Mouse (Mus musculus): ENCODE measurements around the gene Cubn. TPM values are rescaled to one million over a fixed set of nuclear protein-coding genes. Genes with fewer than 3 reads are reported as not detected.

Cubn gene
- polyA plus RNA-seq, 1 experiment from 2014 or later = 0.38 TPM

DNA sequence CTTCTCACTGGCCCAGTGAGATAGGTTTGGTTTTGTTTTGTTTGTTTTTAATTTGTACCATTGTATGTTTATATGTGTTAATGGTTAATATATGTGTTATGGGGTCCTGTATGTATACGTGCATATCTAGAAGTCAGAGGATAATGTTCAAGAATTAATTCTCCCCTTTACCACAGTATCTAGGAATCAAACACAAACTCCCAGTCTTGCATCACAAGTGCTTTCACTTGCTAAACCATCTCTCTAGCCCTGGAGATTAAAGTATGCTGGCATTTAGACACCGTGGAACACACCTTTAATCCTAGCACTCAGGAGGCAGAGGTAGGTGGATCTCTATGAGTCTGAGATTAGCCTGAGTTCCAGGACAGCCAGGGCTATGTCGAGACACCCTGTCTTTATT, 83.3 kb downstream of the Cubn start:
- Histone ChIP-seq H3K27me3 (replicated peaks; ENCODE audit: control insufficient read depth, insufficient read depth, low read length) (no peaks in the 10 kb centered on the region), H3K9ac (ENCODE audit: low read depth, low read length) (no peak overlapping the region), H3K4me3 (ENCODE audit: low read depth, low read length) (no peak overlapping the region), H3K27ac (replicated peaks; ENCODE audit: low read depth, low read length) (no peak overlapping the region), H3K4me1 (ENCODE audit: control insufficient read depth, insufficient read depth, low read length) (peaks cover 13% of the 10 kb centered on the region), H3K36me3 (ENCODE audit: control insufficient read depth, insufficient read depth, low read length) (no peaks in the 10 kb centered on the region), H3K4me2 (ENCODE audit: low read depth, low read length) (no peak overlapping the region), H3K9me3 (ENCODE audit: control insufficient read depth, low read length) (no peaks in the 10 kb centered on the region)
- 82% methylated on average over 3 of the region's 3 CpGs for WGBS
- no peak for DNase-seq (ENCODE audit: low spot score)
- no peak for ATAC-seq (ENCODE audit: low read depth)

DNA sequence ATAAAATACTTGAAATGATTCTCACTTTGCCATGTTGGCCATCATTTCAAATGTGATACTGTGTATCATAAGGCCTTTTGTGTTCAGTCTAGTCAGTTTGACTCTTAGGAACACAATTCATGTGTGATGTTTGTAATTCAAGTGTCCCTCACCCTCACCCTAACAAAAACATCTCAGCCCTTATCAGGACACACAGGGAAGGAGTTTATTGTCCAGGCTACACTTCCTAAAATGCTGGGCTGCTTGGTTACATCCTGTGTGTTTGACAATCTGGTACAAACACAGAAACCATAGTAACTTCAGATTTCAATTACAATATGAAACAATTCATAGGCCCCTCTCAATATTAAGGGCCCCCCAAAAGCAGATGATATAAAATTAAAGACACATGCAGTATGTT, 83.9 kb downstream of the Cubn start:
- ATAC-seq (ENCODE audit: low read depth) (no peak), DNase-seq (ENCODE audit: low spot score) (no peak)
- Histone ChIP-seq H3K27ac (replicated peaks; ENCODE audit: low read depth, low read length) (0 out of 2 replicates have a peak overlapping the region, but pooled peaks have one; percentile 19), H3K9ac (ENCODE audit: low read depth, low read length) (no peak overlapping the region), H3K4me1 (ENCODE audit: control insufficient read depth, insufficient read depth, low read length) (peaks cover 13% of the 10 kb centered on the region), H3K27me3 (replicated peaks; ENCODE audit: control insufficient read depth, insufficient read depth, low read length) (no peaks in the 10 kb centered on the region), H3K9me3 (ENCODE audit: control insufficient read depth, low read length) (no peaks in the 10 kb centered on the region), H3K4me3 (ENCODE audit: low read depth, low read length) (no peak overlapping the region), H3K4me2 (ENCODE audit: low read depth, low read length) (no peak overlapping the region), H3K36me3 (ENCODE audit: control insufficient read depth, insufficient read depth, low read length) (no peaks in the 10 kb centered on the region)

DNA sequence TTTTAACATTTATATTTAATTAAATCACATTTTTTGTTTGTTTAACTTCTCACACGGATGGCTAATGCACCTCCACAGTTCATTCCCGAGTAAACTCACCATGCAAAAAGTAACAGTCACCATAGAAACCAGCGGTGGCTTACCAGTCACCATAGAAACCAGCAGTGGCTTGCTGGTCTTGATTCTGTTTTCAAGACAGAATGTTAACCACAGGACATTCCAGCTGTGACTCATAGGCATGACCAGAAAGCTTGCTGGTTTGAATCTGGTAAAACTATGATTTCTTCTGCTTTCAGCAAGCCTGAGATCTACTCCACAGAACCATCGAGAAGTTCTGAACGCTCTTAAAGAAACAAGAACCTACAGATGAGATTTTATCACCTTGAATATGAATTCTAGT, 84.3 kb downstream of the Cubn start:
- Histone ChIP-seq H3K27me3 (replicated peaks; ENCODE audit: control insufficient read depth, insufficient read depth, low read length) (no peaks in the 10 kb centered on the region), H3K9ac (ENCODE audit: low read depth, low read length) (no peak overlapping the region), H3K4me2 (ENCODE audit: low read depth, low read length) (no peak overlapping the region), H3K4me1 (ENCODE audit: control insufficient read depth, insufficient read depth, low read length) (peaks cover 13% of the 10 kb centered on the region), H3K4me3 (ENCODE audit: low read depth, low read length) (no peak overlapping the region), H3K36me3 (ENCODE audit: control insufficient read depth, insufficient read depth, low read length) (no peaks in the 10 kb centered on the region), H3K27ac (replicated peaks; ENCODE audit: low read depth, low read length) (0 out of 2 replicates have a peak overlapping the region, but pooled peaks have one; percentile 19), H3K9me3 (ENCODE audit: control insufficient read depth, low read length) (no peaks in the 10 kb centered on the region)
- DNase-seq (ENCODE audit: low spot score) (peak; percentile 85), ATAC-seq (ENCODE audit: low read depth) (peak; percentile 58)
- WGBS = 33% methylated on average over 5 of the region's 5 CpGs

DNA sequence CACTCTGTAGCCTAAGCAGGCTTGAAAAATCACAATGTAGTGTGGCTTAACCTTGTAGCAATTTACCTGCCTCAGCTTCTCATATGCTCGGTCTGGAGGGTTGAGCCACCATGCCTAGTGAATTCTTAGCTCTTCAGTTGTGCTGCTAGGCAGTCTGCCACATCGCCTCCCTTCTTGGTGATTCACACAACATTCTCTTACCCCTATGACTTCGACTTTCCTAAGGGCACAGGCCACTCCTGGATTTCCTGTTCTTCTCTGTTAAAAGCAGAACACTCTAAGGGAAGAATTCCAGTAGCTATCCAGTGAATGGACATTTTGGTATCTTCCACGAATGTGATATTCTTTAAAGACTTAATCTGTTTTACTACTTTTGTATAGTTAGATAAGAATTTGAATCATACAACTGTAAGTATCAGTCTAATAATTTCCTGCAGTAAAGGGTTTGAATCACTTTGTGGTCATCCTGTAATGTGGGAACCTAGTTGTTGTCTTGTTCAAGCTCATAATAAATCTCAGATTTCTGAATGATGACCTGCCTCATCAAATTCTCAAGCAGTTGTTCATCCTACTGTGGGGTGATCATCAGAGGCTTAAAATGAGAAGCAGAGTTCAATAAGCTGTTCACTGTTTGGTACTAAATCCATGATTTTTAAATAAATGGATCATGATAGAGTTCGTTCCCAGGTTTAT, 86.5 kb downstream of the Cubn start:
- Histone ChIP-seq H3K4me2 (ENCODE audit: low read depth, low read length) (no peak overlapping the region), H3K4me1 (ENCODE audit: control insufficient read depth, insufficient read depth, low read length) (peaks cover 3% of the 10 kb centered on the region; the same call in 1 of the 2 replicates), H3K27ac (replicated peaks; ENCODE audit: low read depth, low read length) (no peak overlapping the region), H3K36me3 (ENCODE audit: control insufficient read depth, insufficient read depth, low read length) (no peaks in the 10 kb centered on the region), H3K9ac (ENCODE audit: low read depth, low read length) (no peak overlapping the region), H3K9me3 (ENCODE audit: control insufficient read depth, low read length) (no peaks in the 10 kb centered on the region), H3K4me3 (ENCODE audit: low read depth, low read length) (no peak overlapping the region), H3K27me3 (replicated peaks; ENCODE audit: control insufficient read depth, insufficient read depth, low read length) (no peaks in the 10 kb centered on the region)
- no peak for ATAC-seq (ENCODE audit: low read depth)
- DNase-seq (ENCODE audit: low spot score) = no peak
- WGBS = 74% methylated on average over 5 of the region's 5 CpGs

DNA sequence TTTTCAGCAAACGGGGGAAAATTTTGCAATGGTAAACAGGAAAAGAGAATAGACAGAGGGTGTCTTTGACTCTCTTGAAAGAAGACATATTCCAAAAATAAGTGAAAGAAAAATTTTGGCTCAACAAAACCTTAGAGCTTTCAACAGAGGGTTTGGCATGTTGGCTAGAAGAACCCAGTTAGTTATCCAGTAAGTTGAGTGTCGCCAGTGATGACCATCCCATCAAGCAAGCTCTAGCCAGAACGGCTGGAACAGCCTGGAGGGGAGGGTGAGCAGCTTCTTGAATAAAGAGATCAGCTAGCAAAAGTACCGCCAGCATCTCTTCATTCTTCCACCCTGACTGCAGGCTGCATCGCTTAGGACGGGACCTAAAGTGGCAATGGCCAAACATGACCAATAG, 90.8 kb downstream of the Cubn start:
- no peak overlapping the region for H3K4me2 ChIP-seq (ENCODE audit: low read depth, low read length)
- no peaks in the 10 kb centered on the region for H3K27me3 ChIP-seq (replicated peaks; ENCODE audit: control insufficient read depth, insufficient read depth, low read length)
- no peak overlapping the region for H3K4me3 ChIP-seq (ENCODE audit: low read depth, low read length)
- no peak overlapping the region for H3K27ac ChIP-seq (replicated peaks; ENCODE audit: low read depth, low read length)
- H3K9me3 ChIP-seq (ENCODE audit: control insufficient read depth, low read length) = no peaks in the 10 kb centered on the region
- no peak for ATAC-seq (ENCODE audit: low read depth)
- H3K9ac ChIP-seq (ENCODE audit: low read depth, low read length) = no peak overlapping the region
- H3K4me1 ChIP-seq (ENCODE audit: control insufficient read depth, insufficient read depth, low read length) = 0 out of 2 replicates have a peak, but pooled peaks cover 4% of the 10 kb centered on the region
- 86% methylated on average over 6 of the region's 6 CpGs for WGBS
- H3K36me3 ChIP-seq (ENCODE audit: control insufficient read depth, insufficient read depth, low read length) = no peaks in the 10 kb centered on the region
- no peak for DNase-seq (ENCODE audit: low spot score)

DNA sequence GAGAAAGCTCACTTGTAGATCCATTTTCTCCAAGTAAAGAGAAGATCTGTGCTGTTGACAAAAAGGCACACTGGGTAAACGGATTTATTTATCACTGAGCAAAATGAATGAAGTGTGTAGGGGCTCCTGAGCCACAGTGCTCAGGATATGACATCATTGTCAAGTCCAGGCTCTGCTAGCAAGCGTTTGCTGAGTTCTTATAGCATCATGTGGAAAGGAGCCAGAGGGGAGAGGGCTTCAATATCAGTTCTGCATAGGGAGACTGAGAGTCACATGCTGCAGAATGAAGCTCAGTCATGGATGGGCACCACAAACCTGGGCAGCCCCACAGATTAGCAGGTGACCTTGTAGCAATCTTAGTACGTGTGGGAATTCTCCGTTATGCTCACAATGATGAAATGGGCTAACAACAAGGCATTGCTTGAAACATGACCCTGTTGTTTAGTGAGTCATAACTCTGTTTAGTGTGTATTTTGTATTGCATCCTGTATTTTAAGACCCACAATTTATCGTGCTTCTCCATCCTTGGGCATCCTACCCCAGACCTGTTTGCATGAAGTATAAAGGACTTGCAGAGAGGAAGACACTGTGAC, 92.0 kb downstream of the Cubn start:
- Histone ChIP-seq H3K4me3 (ENCODE audit: low read depth, low read length) (no peak overlapping the region), H3K27me3 (replicated peaks; ENCODE audit: control insufficient read depth, insufficient read depth, low read length) (no peaks in the 10 kb centered on the region), H3K36me3 (ENCODE audit: control insufficient read depth, insufficient read depth, low read length) (no peaks in the 10 kb centered on the region), H3K27ac (replicated peaks; ENCODE audit: low read depth, low read length) (no peak overlapping the region), H3K4me1 (ENCODE audit: control insufficient read depth, insufficient read depth, low read length) (0 out of 2 replicates have a peak, but pooled peaks cover 4% of the 10 kb centered on the region), H3K9ac (ENCODE audit: low read depth, low read length) (no peak overlapping the region), H3K9me3 (ENCODE audit: control insufficient read depth, low read length) (no peaks in the 10 kb centered on the region), H3K4me2 (ENCODE audit: low read depth, low read length) (no peak overlapping the region)
- WGBS = 71% methylated on average over 5 of the region's 5 CpGs
- DNase-seq (ENCODE audit: low spot score) (no peak), ATAC-seq (ENCODE audit: low read depth) (no peak)

DNA sequence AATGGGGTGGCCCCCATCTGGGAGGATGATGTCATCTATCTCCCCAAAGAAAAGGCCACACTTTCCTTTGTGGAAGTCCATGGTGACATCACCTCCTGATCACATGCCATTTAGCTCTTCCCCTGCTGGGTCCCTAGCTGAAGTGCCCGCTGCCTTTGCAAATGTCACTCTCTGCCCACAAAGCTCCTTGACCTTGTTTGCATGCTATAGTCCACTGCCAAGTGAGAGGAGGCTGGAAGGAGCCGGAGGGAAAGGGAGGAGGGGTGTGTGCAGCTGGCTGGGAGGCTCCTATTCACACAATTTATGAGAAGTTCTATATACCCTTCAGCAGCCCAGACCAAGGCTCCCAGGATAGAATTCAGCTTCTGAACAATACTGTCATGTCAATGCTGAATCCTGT, 92.7 kb downstream of the Cubn start:
- peak; percentile 59; the same call in 1 of the 2 replicates for ATAC-seq (ENCODE audit: low read depth)
- H3K36me3 ChIP-seq (ENCODE audit: control insufficient read depth, insufficient read depth, low read length) = no peaks in the 10 kb centered on the region
- H3K4me3 ChIP-seq (ENCODE audit: low read depth, low read length) = no peak overlapping the region
- WGBS = 34% methylated on average over 2 of the region's 2 CpGs
- H3K27ac ChIP-seq (replicated peaks; ENCODE audit: low read depth, low read length) = no peak overlapping the region
- no peak overlapping the region for H3K4me2 ChIP-seq (ENCODE audit: low read depth, low read length)
- H3K27me3 ChIP-seq (replicated peaks; ENCODE audit: control insufficient read depth, insufficient read depth, low read length) = no peaks in the 10 kb centered on the region
- no peak overlapping the region for H3K9ac ChIP-seq (ENCODE audit: low read depth, low read length)
- H3K4me1 ChIP-seq (ENCODE audit: control insufficient read depth, insufficient read depth, low read length) = 0 out of 2 replicates have a peak, but pooled peaks cover 4% of the 10 kb centered on the region
- no peaks in the 10 kb centered on the region for H3K9me3 ChIP-seq (ENCODE audit: control insufficient read depth, low read length)
- DNase-seq (ENCODE audit: low spot score) = peak; percentile 56

DNA sequence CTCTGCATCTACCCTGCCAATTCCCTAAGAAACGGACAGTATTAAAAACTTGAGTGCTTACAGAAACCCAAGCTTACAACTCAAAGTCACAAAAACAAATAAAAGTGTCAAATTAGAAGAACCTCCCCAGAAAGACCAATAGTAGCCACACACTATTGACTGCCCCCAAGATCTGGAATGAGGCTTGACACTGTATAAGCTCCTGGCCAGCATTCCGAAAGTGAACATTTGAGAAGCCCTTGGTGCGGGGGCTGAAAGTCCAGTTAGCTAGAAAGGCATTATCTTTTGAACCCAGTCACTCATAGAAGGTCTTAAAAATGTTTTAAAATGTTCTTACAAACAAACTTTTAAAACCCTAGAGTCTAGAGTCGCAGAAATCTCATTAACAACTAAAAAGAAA, 93.1 kb downstream of the Cubn start:
- H3K27ac ChIP-seq (replicated peaks; ENCODE audit: low read depth, low read length) = no peak overlapping the region
- DNase-seq (ENCODE audit: low spot score) (no peak), ATAC-seq (ENCODE audit: low read depth) (no peak)
- H3K4me2 ChIP-seq (ENCODE audit: low read depth, low read length) = no peak overlapping the region
- 0 out of 2 replicates have a peak, but pooled peaks cover 4% of the 10 kb centered on the region for H3K4me1 ChIP-seq (ENCODE audit: control insufficient read depth, insufficient read depth, low read length)
- no peak overlapping the region for H3K9ac ChIP-seq (ENCODE audit: low read depth, low read length)
- no peak overlapping the region for H3K4me3 ChIP-seq (ENCODE audit: low read depth, low read length)
- 66% methylated on average over 4 of the region's 4 CpGs for WGBS
- H3K9me3 ChIP-seq (ENCODE audit: control insufficient read depth, low read length) = no peaks in the 10 kb centered on the region
- no peaks in the 10 kb centered on the region for H3K36me3 ChIP-seq (ENCODE audit: control insufficient read depth, insufficient read depth, low read length)
- no peaks in the 10 kb centered on the region for H3K27me3 ChIP-seq (replicated peaks; ENCODE audit: control insufficient read depth, insufficient read depth, low read length)

Data from embryonic facial prominence, embryonic 14.5 days (tissue).